Mouse (Mus musculus) kidney, adult 18-20 months (tissue): ENCODE results near the gene Slx4.
A peak's percentile ranks its signal among the peaks of the same experiment; 100 is the strongest.
"Not testable (repeated sequence)": the region's sequence is repeated elsewhere in the genome, so short reads cannot be mapped to it uniquely, and the experiment has no call there.

Source experiments
- DNase-seq: peaks from one replicate; pipeline ENCODE4 v3.0.0; 2021

Gene Slx4

DNA sequence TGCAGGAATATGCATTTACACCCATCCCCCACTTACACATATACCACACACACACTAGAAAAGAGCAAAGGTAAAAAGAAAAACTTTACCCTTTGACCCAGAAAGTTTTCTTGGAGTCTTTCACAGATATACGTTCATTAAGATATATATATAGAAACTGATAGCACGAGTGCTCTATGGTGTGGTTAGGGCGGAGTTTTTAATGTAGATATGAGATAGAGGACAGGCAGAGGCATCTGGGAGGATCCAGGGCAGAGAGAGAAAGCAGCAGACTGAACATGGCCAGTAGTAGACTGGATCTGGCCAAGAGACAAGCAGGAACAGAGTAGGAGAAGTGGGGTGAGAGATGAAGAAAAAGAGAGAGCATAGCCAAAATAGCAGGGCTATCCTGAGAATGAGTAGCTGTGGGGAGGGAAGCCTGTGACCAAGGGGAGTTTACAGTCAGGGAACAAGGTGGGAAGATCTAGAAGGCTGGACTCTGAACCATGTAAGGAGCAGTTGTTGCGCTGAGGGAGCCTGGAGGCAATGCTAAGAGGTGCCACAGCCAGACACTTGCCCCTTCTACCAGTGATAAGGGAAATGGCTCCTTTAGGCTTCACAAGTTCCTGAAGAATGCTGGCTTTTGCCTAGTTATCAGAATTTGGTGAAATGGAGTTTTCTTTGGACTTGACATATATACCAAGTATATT, 9.5 kb upstream of the Slx4 start:
- DNase-seq, result no peak

DNA sequence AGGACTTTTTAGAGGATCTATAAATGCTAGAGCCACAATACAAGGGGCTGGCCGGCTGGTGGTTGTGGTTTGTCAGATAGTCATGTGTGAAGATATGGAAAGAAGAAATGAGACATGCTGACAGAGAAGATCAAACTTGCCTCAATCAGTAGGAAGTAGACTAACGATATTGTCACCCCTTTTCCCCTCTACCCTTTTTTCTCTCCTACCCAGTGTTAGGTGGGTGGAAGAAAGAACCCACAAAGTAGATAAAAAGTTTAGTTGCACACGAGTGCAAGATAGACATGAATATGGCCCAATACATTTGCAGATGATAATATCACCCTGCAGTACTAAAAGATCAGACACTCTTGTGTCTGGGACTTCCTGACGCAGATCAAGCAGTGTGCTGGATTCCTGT, 15.2 kb downstream of the Slx4 start:
- DNase-seq, result no peak

DNA sequence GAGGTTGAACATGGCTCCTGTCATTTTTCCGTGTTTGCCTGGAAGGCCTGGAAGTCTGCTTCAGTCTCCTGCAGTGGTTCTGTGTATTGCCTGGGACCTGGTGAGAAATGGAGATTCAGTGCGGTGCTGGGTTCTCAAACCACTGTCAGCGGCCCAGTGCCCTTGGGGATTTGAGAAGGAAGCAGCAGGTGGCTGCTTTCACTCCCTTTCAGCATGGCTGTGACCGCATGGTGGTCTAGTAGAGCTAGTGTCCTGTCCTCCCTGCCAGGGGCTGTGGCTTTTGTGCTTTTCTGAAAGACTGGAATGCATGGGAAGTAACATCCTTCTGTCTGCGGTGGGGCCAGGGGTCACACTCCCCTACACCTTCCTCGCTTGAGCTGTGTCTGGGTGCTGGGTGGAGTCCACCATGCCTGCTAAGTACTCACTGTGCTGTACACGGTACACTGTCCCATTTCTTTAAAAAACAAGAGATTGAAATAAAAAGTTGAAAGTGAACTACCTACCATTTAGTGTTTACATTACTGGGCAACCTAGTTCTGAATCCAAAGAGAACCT, 20.3 kb downstream of the Slx4 start:
- no peak for DNase-seq

DNA sequence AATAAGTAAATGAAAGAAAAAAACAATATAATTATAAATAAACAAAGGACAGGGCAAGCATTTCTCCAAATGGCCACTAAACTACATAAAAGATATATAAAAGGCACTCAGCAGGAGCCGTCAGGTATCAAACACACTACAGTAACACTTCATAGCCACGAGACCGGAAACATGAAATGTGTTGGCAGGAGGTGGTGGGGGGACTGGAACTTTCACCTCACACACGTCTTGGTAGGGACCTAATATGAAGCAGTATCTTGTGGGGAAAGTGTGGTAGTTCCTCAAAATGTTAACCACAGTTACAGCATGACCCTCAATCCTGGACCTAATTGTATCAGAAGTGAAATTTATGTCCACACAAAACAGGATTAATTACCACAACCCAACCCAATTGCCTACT, 21.4 kb downstream of the Slx4 start:
- DNase-seq, result no peak

DNA sequence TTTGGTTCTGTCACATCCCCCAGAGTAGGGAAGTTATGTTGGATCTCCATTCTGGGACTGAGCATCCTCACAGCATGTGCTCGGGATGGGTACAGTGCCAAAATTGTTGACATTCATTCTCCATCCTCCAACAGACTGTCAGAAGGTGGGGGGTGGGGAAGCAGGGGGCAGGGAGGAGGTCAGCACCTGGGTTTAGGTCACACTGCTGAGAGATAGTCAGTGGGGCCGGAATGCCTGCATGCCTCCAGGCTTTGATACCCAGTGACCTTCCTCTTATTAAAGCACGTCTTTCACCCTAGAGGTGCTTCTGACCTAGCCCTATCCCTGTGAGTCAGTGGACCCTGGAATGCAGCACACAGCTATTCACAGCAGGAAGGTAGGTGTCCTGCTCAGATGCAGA, 26.9 kb downstream of the Slx4 start:
- DNase-seq, result no peak

DNA sequence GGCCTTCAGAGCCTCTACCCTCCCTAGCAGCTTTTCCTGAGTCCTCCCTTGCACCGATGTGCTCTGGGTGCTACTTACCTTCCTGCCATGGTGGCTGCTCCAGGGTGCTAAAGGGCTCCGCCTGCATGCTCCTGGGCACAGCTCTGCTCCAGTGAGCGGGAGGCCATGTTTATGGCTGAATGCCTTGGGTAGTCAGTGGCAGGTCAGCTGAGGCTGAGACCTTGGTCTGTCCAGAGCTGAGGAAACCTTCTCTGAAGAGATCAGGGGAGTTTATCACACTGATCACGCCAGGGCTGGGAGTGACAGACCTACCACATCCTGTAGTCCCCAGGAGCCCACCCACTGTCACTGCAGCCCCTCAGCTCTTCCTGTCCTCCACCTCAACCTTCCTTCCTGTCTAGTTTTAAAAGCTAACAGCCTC, 27.3 kb downstream of the Slx4 start, which contains the start of gene Nlrc3:
Gene Nlrc3 (minus strand): TSS at position 382 of the 421 bp plus-strand sequence.
- DNase-seq, result peak; percentile 14

DNA sequence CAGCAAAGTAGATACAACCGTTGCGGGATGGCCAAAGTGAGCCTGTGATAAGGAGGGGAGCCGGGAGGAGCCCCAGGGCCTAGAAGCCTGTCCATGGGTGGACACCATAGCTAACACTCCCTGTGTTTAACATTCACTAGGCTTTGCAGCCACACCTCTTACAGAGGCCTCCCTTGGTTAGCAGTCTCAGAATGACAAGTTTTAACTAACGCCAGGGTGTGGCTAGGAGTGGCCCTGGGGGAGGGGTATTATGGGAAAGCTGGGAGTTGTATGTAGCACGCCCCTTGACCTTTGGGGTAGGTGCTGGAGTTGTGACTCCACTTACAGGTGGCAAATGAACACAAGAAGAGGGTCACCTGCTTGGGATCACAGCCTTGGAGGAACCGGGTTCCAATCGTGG, 27.9 kb downstream of the Slx4 start:
- no peak for DNase-seq

DNA sequence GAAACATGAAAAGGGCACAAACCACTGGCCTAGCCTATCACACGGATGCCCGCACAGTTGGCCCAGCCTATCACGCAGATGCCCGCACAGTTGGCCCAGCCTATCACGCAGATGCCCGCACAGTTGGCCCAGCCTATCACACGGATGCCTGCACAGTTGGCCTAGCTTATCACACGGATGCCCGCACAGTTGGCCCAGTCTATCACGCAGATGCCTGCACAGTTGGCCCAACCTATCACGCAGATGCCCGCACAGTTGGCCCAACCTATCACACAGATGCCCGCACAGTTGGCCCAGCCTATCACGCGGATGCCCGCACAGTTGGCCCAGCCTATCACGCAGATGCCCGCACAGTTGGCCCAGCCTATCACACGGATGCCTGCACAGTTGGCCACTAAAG, 29.1 kb downstream of the Slx4 start:
- DNase-seq, result not testable (repeated sequence)

DNA sequence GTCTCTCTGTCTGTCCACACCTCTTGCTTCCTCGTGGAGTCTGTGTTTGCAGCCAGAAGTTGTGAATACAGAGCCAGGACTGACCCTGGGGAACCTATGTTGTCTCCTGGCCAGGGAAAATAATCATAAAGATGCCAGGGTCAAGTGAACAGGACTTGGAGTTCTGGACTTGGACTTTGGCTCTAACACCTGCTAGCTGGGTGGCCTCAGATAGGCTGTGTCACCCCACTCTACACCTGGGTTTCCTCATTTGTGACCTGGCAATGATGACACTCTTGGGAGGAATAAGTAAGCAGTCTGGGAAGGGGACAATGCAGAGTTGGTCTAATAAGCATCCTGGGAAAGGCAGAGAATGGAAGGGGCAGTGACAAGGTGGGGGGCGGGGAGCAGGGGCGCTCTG, 38.0 kb downstream of the Slx4 start:
- DNase-seq, result no peak

DNA sequence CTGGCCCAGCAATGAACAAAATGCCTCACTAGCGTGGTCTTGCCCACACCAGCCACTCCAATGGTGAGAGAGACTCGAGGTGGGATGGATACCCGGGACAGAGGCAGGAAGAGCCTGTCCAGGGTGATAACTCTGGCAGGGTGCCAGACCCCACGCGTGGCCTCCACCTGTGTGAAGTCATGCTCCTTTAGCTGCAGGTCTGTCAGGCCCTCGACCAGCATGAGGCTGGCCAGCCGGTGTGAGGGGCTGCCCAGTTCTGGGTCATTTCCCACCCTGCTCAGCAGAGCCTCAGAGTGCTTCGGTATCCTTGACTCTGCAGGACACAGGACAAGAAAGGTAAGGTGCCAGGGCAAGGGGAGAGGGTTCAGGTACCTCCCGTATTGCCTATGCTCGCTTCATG, 38.6 kb downstream of the Slx4 start:
- no peak for DNase-seq

DNA sequence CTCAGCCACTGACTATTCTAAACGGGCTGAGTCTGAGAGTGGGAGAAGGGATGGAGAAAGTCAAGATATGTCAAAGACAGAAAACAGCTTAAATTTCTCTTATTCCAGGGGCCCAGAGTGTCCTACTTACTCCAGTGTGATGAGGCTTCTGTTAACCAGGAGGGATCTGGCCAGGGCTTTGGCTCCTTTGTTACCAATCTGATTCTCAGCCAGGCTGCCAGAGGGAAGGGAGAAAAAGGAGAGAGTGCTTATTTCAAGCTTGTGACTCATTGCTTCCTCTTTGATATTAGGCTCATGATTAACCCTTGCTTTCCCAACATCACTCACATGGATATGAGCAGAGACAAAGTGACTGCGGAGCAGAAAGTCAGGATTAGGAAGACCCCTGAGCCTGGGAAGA, 44.3 kb downstream of the Slx4 start:
- no peak for DNase-seq

DNA sequence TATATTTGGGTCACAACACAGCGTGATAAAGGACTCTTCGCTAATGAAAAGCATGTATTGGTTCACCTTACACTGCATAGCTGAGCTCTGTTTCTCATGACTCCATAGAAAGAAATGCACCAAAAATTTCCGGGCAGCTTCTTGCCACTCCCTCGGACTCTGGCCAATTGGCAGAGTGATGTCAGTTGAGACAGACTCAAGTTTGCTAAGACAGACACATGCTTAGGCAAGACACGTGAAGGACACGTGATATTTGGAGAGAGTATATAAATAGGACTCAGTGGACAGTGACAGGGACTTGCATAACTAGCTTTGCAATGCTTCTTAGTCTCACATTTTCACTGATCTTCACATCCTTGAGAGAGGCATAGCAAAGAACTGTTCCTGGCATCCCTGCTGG, 47.2 kb downstream of the Slx4 start:
- DNase-seq, result peak; percentile 16

DNA sequence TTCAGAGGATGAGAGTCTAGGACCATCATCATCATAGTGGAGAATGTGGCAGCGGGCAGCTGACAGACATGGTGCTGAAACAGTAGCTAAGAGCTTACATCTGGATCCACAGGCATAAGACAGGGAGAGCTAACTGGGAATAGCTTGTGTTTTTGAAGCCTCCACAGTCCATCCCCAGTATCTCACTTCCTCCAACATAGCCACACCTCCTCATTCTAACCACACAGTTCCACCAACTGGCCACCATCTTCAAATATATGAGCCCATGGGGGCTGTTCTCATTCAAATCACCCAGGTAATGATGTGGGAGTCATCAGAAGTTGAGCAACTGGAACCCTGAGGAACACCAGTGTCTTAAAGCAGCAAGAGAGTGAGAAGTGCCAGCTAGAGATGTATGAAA, 52.4 kb downstream of the Slx4 start:
- no peak for DNase-seq

DNA sequence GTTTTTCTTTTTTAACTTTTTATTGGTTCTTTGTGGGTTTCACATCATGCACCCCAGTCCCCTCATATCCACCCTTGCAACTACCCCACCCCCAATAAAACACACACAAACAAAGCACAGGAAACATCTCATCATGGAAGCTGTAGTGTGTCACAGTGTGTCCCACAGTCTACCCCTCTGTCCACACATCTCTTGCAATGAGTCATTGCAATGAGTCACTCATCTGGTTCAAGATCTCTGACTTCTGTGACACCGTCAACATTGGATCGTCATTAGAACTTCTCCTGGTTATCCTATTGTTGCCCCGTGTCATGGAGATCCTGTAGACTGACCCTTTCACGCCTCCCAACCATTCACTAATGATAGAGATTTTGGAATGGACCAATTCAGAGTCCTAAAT, 68.9 kb downstream of the Slx4 start:
- no peak for DNase-seq

DNA sequence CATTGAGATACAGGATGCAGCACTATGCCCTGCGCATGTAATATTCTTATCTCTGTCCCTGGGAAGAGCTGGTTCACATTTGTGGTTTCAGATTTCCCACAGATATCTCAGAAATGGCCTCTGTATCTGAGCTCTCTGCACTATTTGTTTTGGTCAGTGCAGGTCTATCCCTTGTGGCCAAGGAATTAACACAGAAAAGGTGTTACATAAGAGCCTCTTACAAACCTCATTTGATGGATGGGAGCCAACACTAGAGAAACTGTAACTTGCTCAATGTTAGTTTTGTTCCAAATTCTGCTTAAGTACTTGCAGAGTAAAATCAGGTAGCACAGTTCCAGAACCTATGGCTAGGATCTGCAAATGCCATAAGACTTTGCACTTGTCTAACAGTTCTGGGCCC, 69.5 kb downstream of the Slx4 start:
- peak; percentile 27 for DNase-seq

DNA sequence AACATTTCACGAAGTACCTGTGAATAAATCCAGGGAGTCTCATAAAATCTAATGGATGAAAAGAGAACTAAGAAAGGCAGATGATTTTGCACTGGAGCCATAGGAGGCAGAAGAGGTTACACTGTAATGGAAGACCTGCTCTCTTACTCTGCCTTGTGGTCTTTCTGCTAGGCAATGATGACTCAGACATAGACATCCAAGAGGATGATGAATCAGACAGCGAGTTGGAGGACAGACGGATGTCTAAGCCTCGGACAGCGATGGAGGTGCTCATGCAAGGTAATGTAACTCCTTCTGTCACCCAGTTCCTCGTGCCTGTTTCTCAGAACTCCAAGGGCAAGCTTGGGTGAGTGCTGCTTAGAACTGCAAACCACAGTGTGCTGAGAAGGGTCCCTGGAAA, 70.0 kb downstream of the Slx4 start:
- DNase-seq, result no peak

DNA sequence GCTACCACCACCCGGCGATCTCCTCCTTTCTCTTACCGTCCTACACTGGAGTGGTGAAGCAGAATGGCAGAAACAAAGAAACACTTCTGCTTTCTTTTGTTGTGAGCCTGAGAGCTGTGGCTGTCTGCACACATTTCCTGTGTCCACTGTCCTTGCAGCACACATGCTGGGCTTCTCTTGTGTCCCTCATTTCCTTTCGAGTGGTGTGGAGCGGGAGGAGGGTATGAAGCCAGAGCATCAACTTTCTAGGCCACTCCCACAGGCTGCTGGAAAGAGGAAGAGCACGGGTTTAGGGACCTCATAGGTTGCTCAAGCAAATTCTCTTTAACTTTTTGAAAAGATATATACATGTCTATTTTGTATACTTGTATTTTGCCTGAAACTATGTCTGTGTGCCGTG, 74.4 kb downstream of the Slx4 start:
- DNase-seq, result no peak
